Mouse (Mus musculus): ENCODE measurements at regions not wholly inside any gene's neighbourhood (a gene's known extent, or its start where the extent isn't known, plus 50 kb on each side); places are given as distances from the start of the nearest gene placed in this dataset.
A peak's percentile ranks its signal among the peaks of the same experiment; 100 is the strongest.

GRCm38 (mm10) chr5:120322031-120322731 is 109.3 kb upstream of the Lhx5 start:
- no peak overlapping the region for H3K27ac ChIP-seq
- no peaks in the 10 kb centered on the region for H3K36me3 ChIP-seq
- peaks cover 91% of the 10 kb centered on the region for H3K27me3 ChIP-seq
- H3K4me2 ChIP-seq (replicated peaks), result peak overlapping the region; percentile 61
- H3K4me3 ChIP-seq, result peak overlapping the region; percentile 29
- H3K9me3 ChIP-seq, result no peaks in the 10 kb centered on the region
- ATAC-seq (ENCODE audit: low FRiP score, low read depth), result no peak; the same call in 1 of the 2 replicates
- peak overlapping the region; percentile 50 for H3K9ac ChIP-seq
- peaks cover 4% of the 10 kb centered on the region; the same call in 1 of the 2 replicates for H3K4me1 ChIP-seq
- WGBS, result 1% methylated on average over 30 of the region's 30 CpGs

- 23% methylated on average over 9 of the region's 12 CpGs for WGBS
- Histone ChIP-seq H3K9ac (peak overlapping the region; percentile 50), H3K27me3 (peaks cover 93% of the 10 kb centered on the region)
Observed at GRCm38 (mm10) chr5:120322732-120323316, 108.7 kb upstream of the Lhx5 start.

GRCm38 (mm10) chr5:120324111-120324510 is 107.4 kb upstream of the Lhx5 start:
- Histone ChIP-seq H3K4me1 (peaks cover 4% of the 10 kb centered on the region; the same call in 1 of the 2 replicates), H3K4me2 (replicated peaks) (no peak overlapping the region), H3K9ac (no peak overlapping the region), H3K36me3 (no peaks in the 10 kb centered on the region), H3K27me3 (peaks cover 86% of the 10 kb centered on the region), H3K9me3 (no peaks in the 10 kb centered on the region), H3K4me3 (no peak overlapping the region), H3K27ac (no peak overlapping the region)
- WGBS, result 73% methylated on average over 2 of the region's 2 CpGs
- no peak for ATAC-seq (ENCODE audit: low FRiP score, low read depth)

More at GRCm38 (mm10) chr5:120322732-120323316, 108.7 kb upstream of the Lhx5 start:
- Histone ChIP-seq H3K4me2 (replicated peaks) (peak overlapping the region; percentile 61), H3K4me1 (peaks cover 4% of the 10 kb centered on the region; the same call in 1 of the 2 replicates), H3K9me3 (no peaks in the 10 kb centered on the region), H3K36me3 (no peaks in the 10 kb centered on the region), H3K27ac (no peak overlapping the region), H3K4me3 (peak overlapping the region; percentile 29)
- no peak for ATAC-seq (ENCODE audit: low FRiP score, low read depth)

- Histone ChIP-seq H3K36me3 (no peaks in the 10 kb centered on the region), H3K4me1 (peaks cover 4% of the 10 kb centered on the region; the same call in 1 of the 2 replicates), H3K27ac (no peak overlapping the region), H3K4me3 (no peak overlapping the region), H3K27me3 (peaks cover 76% of the 10 kb centered on the region), H3K4me2 (replicated peaks) (no peak overlapping the region), H3K9me3 (no peaks in the 10 kb centered on the region), H3K9ac (no peak overlapping the region)
- 49% methylated on average over 16 of the region's 16 CpGs for WGBS
- no peak for ATAC-seq (ENCODE audit: low FRiP score, low read depth)
Observed at GRCm38 (mm10) chr5:120325386-120325910, 106.1 kb upstream of the Lhx5 start.

GRCm38 (mm10) chr5:120332030-120332429 is 99.5 kb upstream of the Lhx5 start:
- H3K4me2 ChIP-seq (replicated peaks), result no peak overlapping the region
- H3K9me3 ChIP-seq, result no peaks in the 10 kb centered on the region
- no peaks in the 10 kb centered on the region for H3K36me3 ChIP-seq
- H3K27ac ChIP-seq, result no peak overlapping the region
- H3K27me3 ChIP-seq, result peaks cover 38% of the 10 kb centered on the region
- H3K9ac ChIP-seq, result no peak overlapping the region
- H3K4me3 ChIP-seq, result no peak overlapping the region
- WGBS, result 89% methylated on average over 14 of the region's 14 CpGs
- no peaks in the 10 kb centered on the region for H3K4me1 ChIP-seq
- no peak for ATAC-seq (ENCODE audit: low FRiP score, low read depth)

- Histone ChIP-seq H3K9ac (no peak overlapping the region), H3K4me3 (no peak overlapping the region), H3K36me3 (no peaks in the 10 kb centered on the region), H3K4me2 (replicated peaks) (no peak overlapping the region), H3K4me1 (no peaks in the 10 kb centered on the region), H3K27me3 (peaks cover 47% of the 10 kb centered on the region), H3K9me3 (no peaks in the 10 kb centered on the region), H3K27ac (no peak overlapping the region)
- 81% methylated on average over 2 of the region's 2 CpGs for WGBS
- no peak for ATAC-seq (ENCODE audit: low FRiP score, low read depth)
Observed at GRCm38 (mm10) chr5:120339162-120339561, 92.3 kb upstream of the Lhx5 start.

GRCm38 (mm10) chr5:120340696-120341231 is 90.7 kb upstream of the Lhx5 start:
- Histone ChIP-seq H3K9me3 (no peaks in the 10 kb centered on the region), H3K36me3 (no peaks in the 10 kb centered on the region), H3K9ac (no peak overlapping the region), H3K27me3 (peaks cover 32% of the 10 kb centered on the region), H3K4me1 (no peaks in the 10 kb centered on the region), H3K4me2 (replicated peaks) (no peak overlapping the region), H3K4me3 (no peak overlapping the region), H3K27ac (no peak overlapping the region)
- no peak for ATAC-seq (ENCODE audit: low FRiP score, low read depth)
- WGBS, result 20% methylated on average over 3 of the region's 3 CpGs

GRCm38 (mm10) chr5:120350461-120350860 is 81.0 kb upstream of the Lhx5 start:
- WGBS, result 76% methylated on average over 3 of the region's 3 CpGs
- peaks cover 30% of the 10 kb centered on the region for H3K27me3 ChIP-seq
- no peak overlapping the region for H3K9ac ChIP-seq
- H3K27ac ChIP-seq, result no peak overlapping the region
- H3K4me1 ChIP-seq, result no peaks in the 10 kb centered on the region
- H3K4me2 ChIP-seq (replicated peaks), result no peak overlapping the region
- no peak for ATAC-seq (ENCODE audit: low FRiP score, low read depth)
- no peak overlapping the region for H3K4me3 ChIP-seq
- no peaks in the 10 kb centered on the region for H3K9me3 ChIP-seq
- H3K36me3 ChIP-seq, result no peaks in the 10 kb centered on the region

GRCm38 (mm10) chr5:120351827-120352226 is 79.7 kb upstream of the Lhx5 start:
- WGBS, result 45% methylated on average over 5 of the region's 5 CpGs
- H3K4me3 ChIP-seq, result no peak overlapping the region
- H3K4me1 ChIP-seq, result no peaks in the 10 kb centered on the region
- ATAC-seq (ENCODE audit: low FRiP score, low read depth), result no peak
- H3K27me3 ChIP-seq, result peaks cover 44% of the 10 kb centered on the region
- no peak overlapping the region for H3K9ac ChIP-seq
- no peak overlapping the region for H3K27ac ChIP-seq
- H3K36me3 ChIP-seq, result no peaks in the 10 kb centered on the region
- H3K4me2 ChIP-seq (replicated peaks), result no peak overlapping the region
- H3K9me3 ChIP-seq, result no peaks in the 10 kb centered on the region

GRCm38 (mm10) chr5:120353657-120354056 is 77.8 kb upstream of the Lhx5 start:
- Histone ChIP-seq H3K27ac (no peak overlapping the region), H3K9me3 (no peaks in the 10 kb centered on the region), H3K27me3 (peaks cover 62% of the 10 kb centered on the region), H3K4me1 (no peaks in the 10 kb centered on the region), H3K9ac (no peak overlapping the region), H3K4me2 (replicated peaks) (no peak overlapping the region), H3K4me3 (no peak overlapping the region), H3K36me3 (no peaks in the 10 kb centered on the region)
- WGBS, result 63% methylated on average over 5 of the region's 5 CpGs
- ATAC-seq (ENCODE audit: low FRiP score, low read depth), result no peak

GRCm38 (mm10) chr5:120356950-120357349 is 74.5 kb upstream of the Lhx5 start:
- Histone ChIP-seq H3K9me3 (no peaks in the 10 kb centered on the region), H3K4me1 (no peaks in the 10 kb centered on the region), H3K36me3 (no peaks in the 10 kb centered on the region), H3K27me3 (peaks cover 89% of the 10 kb centered on the region), H3K27ac (no peak overlapping the region), H3K9ac (no peak overlapping the region), H3K4me3 (no peak overlapping the region), H3K4me2 (replicated peaks) (no peak overlapping the region)
- WGBS, result 85% methylated on average over 4 of the region's 4 CpGs
- no peak for ATAC-seq (ENCODE audit: low FRiP score, low read depth)

GRCm38 (mm10) chr5:120358084-120358690 is 73.3 kb upstream of the Lhx5 start:
- H3K4me2 ChIP-seq (replicated peaks), result no peak overlapping the region
- no peak overlapping the region for H3K4me3 ChIP-seq
- ATAC-seq (ENCODE audit: low FRiP score, low read depth), result no peak
- no peak overlapping the region for H3K27ac ChIP-seq
- H3K27me3 ChIP-seq, result peaks cover 86% of the 10 kb centered on the region
- H3K4me1 ChIP-seq, result no peaks in the 10 kb centered on the region
- no peaks in the 10 kb centered on the region for H3K9me3 ChIP-seq
- no peaks in the 10 kb centered on the region for H3K36me3 ChIP-seq
- 6% methylated on average over 20 of the region's 20 CpGs for WGBS
- no peak overlapping the region for H3K9ac ChIP-seq

All from limb, embryonic 13.5 days (tissue).